Mouse (Mus musculus) heart, postnatal 0 days (tissue): Measurements from ENCODE around the gene Ifitm2.

ENCODE experiments used
- CTCF ChIP-seq: IDR thresholded peaks from 2 replicates; pipeline ENCODE4 v1.5.1; 2016; ENCODE audit warnings: antibody characterized with exemption, control low read depth, low read depth
- EP300 ChIP-seq: IDR thresholded peaks from 2 replicates; pipeline ENCODE4 v1.6.1; 2016; ENCODE audit warnings: antibody characterized with exemption, low read depth

- TF ChIP-seq CTCF (no peak), EP300 (no peak)
Observed at GRCm38 (mm10) chr7:140998853-140999700, 43.3 kb upstream of the Ifitm2 start.
